Comparison of ENCODE assay signal across 30 mouse cellular contexts in genomic region chr2:178548937-178549336, GRCm38 (mm10).
DNase-seq lines count a peak whose midpoint lies in the region; ATAC-seq and TF ChIP-seq lines count a peak whose summit lies in the region.
"Had no signal": no experiment of that assay in that cellular context is flagged by ENCODE, and none has a peak within 500 bp of the region (broad histone marks: within the 10 kb centered on the region; RNA-seq: fewer than 3 reads in every experiment).

No protein-coding gene starts in this region.

- H3K4me2 ChIP-seq in lung, embryonic 14.5 days, result no peak overlapping the region
- H3K4me2 ChIP-seq: embryonic facial prominence, embryonic 13.5 days; forebrain, embryonic 12.5 days; forebrain, embryonic 15.5 days; heart, embryonic 13.5 days; hindbrain, embryonic 12.5 days; hindbrain, embryonic 15.5 days had no signal

- no peaks in the 10 kb centered on the region for H3K27me3 ChIP-seq in lung, embryonic 14.5 days (ENCODE audit: insufficient read depth, low read length)
- H3K27me3 ChIP-seq: CH12.LX; embryonic facial prominence, embryonic 13.5 days; forebrain, embryonic 12.5 days; forebrain, embryonic 15.5 days; hindbrain, embryonic 12.5 days; hindbrain, embryonic 15.5 days had no signal

- 64% methylated on average over 6 of the region's 6 CpGs for WGBS in lung, embryonic 14.5 days

- no peaks in the 10 kb centered on the region for H3K9me3 ChIP-seq in lung, embryonic 14.5 days (ENCODE audit: low read depth, low read length)
- H3K9me3 ChIP-seq: embryonic facial prominence, embryonic 10.5 days; embryonic facial prominence, embryonic 13.5 days; forebrain, embryonic 12.5 days; forebrain, embryonic 15.5 days; heart, embryonic 10.5 days; heart, embryonic 13.5 days; hindbrain, embryonic 12.5 days; hindbrain, embryonic 15.5 days had no signal

- ATAC-seq in lung, embryonic 14.5 days (ENCODE audit: insufficient read depth), result peak; percentile 28; the same call in 1 of the 2 replicates
- ATAC-seq: forebrain, embryonic 15.5 days; Patski had no signal

- TF ChIP-seq CTCF in lung, embryonic 14.5 days (IDR thresholded peaks at IDR 0.05; ENCODE audit: low read depth), result no peak

- peak; percentile 48 to 50 for DNase-seq in frontal cortex, adult 2 months (ENCODE audit: extremely low spot score in 1 of 2, low spot score in 1 of 2)
- DNase-seq in frontal cortex, postnatal 10 days (ENCODE audit: low spot score in 2 of 2), result no peak
- DNase-seq in lung, embryonic 14.5 days, result no peak
- DNase-seq in lung, adult 18-20 months, result no peak
- DNase-seq in right cerebral cortex, adult 2 months (ENCODE audit: low spot score in 2 of 2), result peak; percentile 19 to 38
- no peak for DNase-seq in right cerebral cortex, postnatal 4 days
- DNase-seq in right cerebral cortex, postnatal 36 days (ENCODE audit: low spot score in 2 of 2), result peak; percentile 18 to 45
- no peak for DNase-seq in adrenal gland, postnatal 14 days
- DNase-seq: adrenal gland, postnatal 10 days; B cell, adult 2 months; cerebellum, adult 11-12 months; cerebellum, adult 8-10 months; cerebellum, postnatal 10 days; cerebellum, postnatal 36 days; embryo, embryonic 11 days; gastrocnemius, postnatal 10 days; gastrocnemius, postnatal 36 days; heart, adult 2 months had no signal

- H3K27ac ChIP-seq in lung, embryonic 14.5 days (ENCODE audit: low read depth), result no peak overlapping the region
- H3K27ac ChIP-seq: embryonic facial prominence, embryonic 10.5 days; embryonic facial prominence, embryonic 13.5 days; forebrain, embryonic 12.5 days; forebrain, embryonic 15.5 days; heart, adult 2 months; heart, embryonic 10.5 days; heart, embryonic 13.5 days; hindbrain, embryonic 12.5 days; hindbrain, embryonic 15.5 days had no signal

- H3K9ac ChIP-seq in lung, embryonic 14.5 days, result no peak overlapping the region
- H3K9ac ChIP-seq: embryonic facial prominence, embryonic 13.5 days; forebrain, embryonic 12.5 days; forebrain, embryonic 15.5 days; heart, embryonic 13.5 days; hindbrain, embryonic 12.5 days; hindbrain, embryonic 15.5 days had no signal

- H3K36me3 ChIP-seq in lung, embryonic 14.5 days (ENCODE audit: insufficient read depth), result no peaks in the 10 kb centered on the region
- H3K36me3 ChIP-seq: embryonic facial prominence, embryonic 10.5 days; embryonic facial prominence, embryonic 13.5 days; forebrain, embryonic 12.5 days; forebrain, embryonic 15.5 days; G1E; heart, embryonic 10.5 days; heart, embryonic 13.5 days; hindbrain, embryonic 12.5 days; hindbrain, embryonic 15.5 days had no signal

- no peaks in the 10 kb centered on the region for H3K4me1 ChIP-seq in lung, embryonic 14.5 days (ENCODE audit: insufficient read depth)
- H3K4me1 ChIP-seq: embryonic facial prominence, embryonic 10.5 days; heart, embryonic 10.5 days; heart, embryonic 13.5 days; hindbrain, embryonic 15.5 days had no signal

- no peak overlapping the region for H3K4me3 ChIP-seq in lung, embryonic 14.5 days (ENCODE audit: low read depth, low read length)
- H3K4me3 ChIP-seq: embryonic facial prominence, embryonic 10.5 days; embryonic facial prominence, embryonic 13.5 days; erythroblast, embryonic 14.5 days; forebrain, embryonic 12.5 days; forebrain, embryonic 15.5 days; heart, adult 2 months; heart, embryonic 10.5 days; heart, embryonic 13.5 days; hindbrain, embryonic 12.5 days; hindbrain, embryonic 15.5 days had no signal

Comparison
In these comparisons a context has a peak if more than half of its experiments do, and no peak if none do; other contexts are left out.
1. DNase-seq: peak in frontal cortex, adult 2 months (2 of 2), right cerebral cortex, adult 2 months (2 of 2) and right cerebral cortex, postnatal 36 days (2 of 2); none in frontal cortex, postnatal 10 days (0 of 2), lung, embryonic 14.5 days (single experiment), lung, adult 18-20 months (0 of 2), right cerebral cortex, postnatal 4 days (single experiment) and adrenal gland, postnatal 14 days (single experiment).